Mouse (Mus musculus): ENCODE measurements around the gene 9030612E09Rik. TPM values are rescaled to one million over a fixed set of nuclear protein-coding genes. Genes with fewer than 3 reads are reported as not detected.
A peak's percentile ranks its signal among the peaks of the same experiment; 100 is the strongest.

9030612E09Rik gene
- polyA plus RNA-seq, 1 experiment: 0.22 TPM

DNA sequence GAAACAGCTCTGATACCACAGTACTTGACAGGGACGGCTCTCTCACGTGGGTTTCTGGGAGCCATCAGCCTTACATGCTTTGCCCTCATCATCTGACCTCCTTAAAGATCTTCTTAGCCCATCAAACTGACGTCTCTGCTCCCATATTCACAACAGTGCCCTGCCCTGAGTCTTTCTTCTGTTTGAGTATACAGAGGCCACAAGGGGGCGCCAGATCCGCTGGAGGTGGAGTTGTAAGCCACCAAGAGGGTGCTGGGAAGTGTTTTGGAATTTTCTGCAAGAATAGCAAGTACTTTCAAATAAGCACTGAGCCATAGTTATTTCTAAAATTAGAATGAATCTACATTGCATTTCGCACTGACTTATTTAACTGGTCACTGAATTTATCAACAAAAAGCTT is 37.4 kb downstream of the 9030612E09Rik start:
- no peaks in the 10 kb centered on the region for H3K79me3 ChIP-seq (ENCODE audit: low read depth)
- TF ChIP-seq CTCF (IDR thresholded peaks at IDR 0.05; ENCODE audit: control insufficient read depth, insufficient read depth, insufficient read length) (peak; percentile 1), MYOD1 (IDR thresholded peaks at IDR 0.05; ENCODE audit: control insufficient read depth, insufficient read length, low read depth) (no peak)
- H3K27me3 ChIP-seq (ENCODE audit: control insufficient read depth, insufficient read depth, insufficient read length): no peaks in the 10 kb centered on the region
- no peaks in the 10 kb centered on the region for H3K79me2 ChIP-seq (ENCODE audit: control insufficient read depth, insufficient read depth)
- H3K36me3 ChIP-seq (ENCODE audit: control insufficient read depth, insufficient read depth): no peaks in the 10 kb centered on the region
- H3ac ChIP-seq (ENCODE audit: control insufficient read depth, insufficient read length, low read depth): no peak overlapping the region
- no peak overlapping the region for H3K4me3 ChIP-seq (ENCODE audit: insufficient read depth, poor library complexity, severe bottlenecking)

DNA sequence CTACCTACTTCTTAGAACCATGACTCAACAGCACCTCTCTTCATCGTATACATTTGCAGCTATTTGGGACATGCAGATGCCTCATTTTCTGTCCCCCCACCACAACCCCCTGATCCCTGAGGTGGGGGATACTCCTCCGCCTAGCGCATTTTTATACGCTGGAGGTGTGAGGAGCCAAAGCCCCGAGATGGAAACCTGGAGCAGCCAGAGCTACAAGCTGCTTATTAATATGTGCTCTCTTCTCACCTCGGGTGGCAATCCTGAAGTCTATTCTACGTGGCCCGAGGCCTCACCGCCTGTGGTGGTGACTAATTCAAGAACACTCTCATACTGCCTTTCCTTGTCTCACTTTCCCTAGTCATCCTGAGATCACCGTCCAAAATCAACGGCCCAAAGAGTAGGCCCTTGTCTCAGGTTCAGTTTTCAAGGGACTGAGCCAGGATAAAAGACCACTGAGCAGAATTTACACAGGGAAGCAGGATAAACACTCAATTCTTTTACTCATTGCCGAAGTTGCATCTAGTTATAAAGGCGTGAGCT is 42.9 kb downstream of the 9030612E09Rik start:
- TF ChIP-seq MAX (IDR thresholded peaks at IDR 0.05): no peak
- no peak for TF ChIP-seq CTCF (IDR thresholded peaks at IDR 0.05; ENCODE audit: control insufficient read depth, insufficient read depth, insufficient read length)
- no peak for TF ChIP-seq MYOG (IDR thresholded peaks at IDR 0.05; ENCODE audit: control insufficient read depth, extremely low read depth, insufficient read length)
- no peak for TF ChIP-seq USF1 (IDR thresholded peaks at IDR 0.05; ENCODE audit: low read depth)
- no peak for TF ChIP-seq FOSL1 (IDR thresholded peaks at IDR 0.05; ENCODE audit: insufficient read depth, low read length, poor library complexity, severe bottlenecking)
- TF ChIP-seq MYOD1 (IDR thresholded peaks at IDR 0.05; ENCODE audit: control insufficient read depth, insufficient read length, low read depth): no peak
- no peak for TF ChIP-seq CEBPB (IDR thresholded peaks at IDR 0.05; ENCODE audit: low read depth)
- Histone ChIP-seq H3ac (ENCODE audit: control insufficient read depth, insufficient read length, low read depth) (no peak overlapping the region), H3K79me2 (ENCODE audit: control insufficient read depth, insufficient read depth) (peaks cover 23% of the 10 kb centered on the region), H3K4me3 (ENCODE audit: insufficient read depth, poor library complexity, severe bottlenecking) (no peak overlapping the region), H3K36me3 (ENCODE audit: control insufficient read depth, insufficient read depth) (no peaks in the 10 kb centered on the region), H3K27me3 (ENCODE audit: control insufficient read depth, insufficient read depth, insufficient read length) (no peaks in the 10 kb centered on the region), H3K79me3 (ENCODE audit: low read depth) (peaks cover 6% of the 10 kb centered on the region)

DNA sequence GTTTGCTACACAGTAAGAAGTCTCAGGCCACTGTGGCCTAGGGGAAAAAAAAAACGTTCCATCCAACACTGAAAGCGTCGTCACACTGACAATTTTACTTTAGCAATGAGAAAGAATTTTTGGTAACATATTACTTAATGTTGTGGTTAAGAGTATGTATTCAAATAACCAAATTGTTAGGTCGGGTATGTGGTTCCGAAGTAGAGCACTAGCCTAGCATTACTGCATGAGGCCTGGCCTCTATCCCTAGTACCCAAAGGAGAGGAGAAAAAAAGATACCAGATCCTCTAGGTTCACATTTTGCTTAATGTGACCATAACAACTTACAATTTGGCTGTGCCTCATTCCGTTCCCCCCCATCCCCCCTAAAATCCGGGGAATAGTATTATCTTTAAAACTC is 46.0 kb downstream of the 9030612E09Rik start:
- Histone ChIP-seq H3K36me3 (ENCODE audit: control insufficient read depth, insufficient read depth) (no peaks in the 10 kb centered on the region), H3ac (ENCODE audit: control insufficient read depth, insufficient read length, low read depth) (peak overlapping the region; percentile 91), H3K79me3 (ENCODE audit: low read depth) (peaks cover 15% of the 10 kb centered on the region), H3K27me3 (ENCODE audit: control insufficient read depth, insufficient read depth, insufficient read length) (no peaks in the 10 kb centered on the region), H3K79me2 (ENCODE audit: control insufficient read depth, insufficient read depth) (peaks cover 43% of the 10 kb centered on the region), H3K4me3 (ENCODE audit: insufficient read depth, poor library complexity, severe bottlenecking) (peak overlapping the region; percentile 89)
- TF ChIP-seq FOSL1 (IDR thresholded peaks at IDR 0.05; ENCODE audit: insufficient read depth, low read length, poor library complexity, severe bottlenecking): no peak
- TF ChIP-seq MYOG (IDR thresholded peaks at IDR 0.05; ENCODE audit: control insufficient read depth, extremely low read depth, insufficient read length): no peak
- TF ChIP-seq CEBPB (IDR thresholded peaks at IDR 0.05; ENCODE audit: low read depth): no peak
- no peak for TF ChIP-seq CTCF (IDR thresholded peaks at IDR 0.05; ENCODE audit: control insufficient read depth, insufficient read depth, insufficient read length)
- no peak for TF ChIP-seq MYOD1 (IDR thresholded peaks at IDR 0.05; ENCODE audit: control insufficient read depth, insufficient read length, low read depth)
- no peak for TF ChIP-seq MAX (IDR thresholded peaks at IDR 0.05)
- no peak for TF ChIP-seq USF1 (IDR thresholded peaks at IDR 0.05; ENCODE audit: low read depth)

DNA sequence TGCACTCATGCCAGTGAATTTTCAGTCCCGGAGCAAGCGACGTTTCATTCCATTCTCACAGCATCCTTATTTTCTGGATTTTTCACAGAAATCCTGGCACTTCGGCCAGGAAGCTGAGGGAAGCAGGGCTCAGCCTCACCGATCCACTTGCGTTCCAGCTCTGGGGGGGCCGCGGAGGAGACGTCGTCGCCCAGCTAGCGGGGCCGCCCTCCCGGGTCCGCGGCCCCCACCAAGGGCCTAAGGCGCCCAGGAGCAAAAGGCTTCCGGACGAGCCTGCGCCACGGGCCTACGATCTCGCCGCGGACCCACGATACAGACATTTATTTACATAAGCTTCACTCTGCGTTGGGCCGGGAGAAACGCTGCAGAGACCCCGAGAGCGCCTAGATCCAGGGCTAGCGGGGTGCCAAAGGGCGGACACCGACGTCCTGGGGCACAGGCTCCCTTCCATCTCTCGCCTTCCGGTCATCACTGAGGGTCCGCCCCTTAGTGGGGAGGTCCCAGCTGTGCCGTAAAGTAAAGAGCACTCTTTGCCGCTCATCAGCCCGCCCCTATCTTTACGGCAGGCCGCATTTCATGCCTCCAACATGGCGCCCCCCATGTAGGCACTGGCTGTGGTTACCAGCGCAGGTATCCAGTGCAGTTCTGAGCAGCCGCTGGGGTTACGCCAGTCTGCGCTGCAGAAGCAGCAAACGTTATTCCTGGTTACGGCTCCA is 46.6 kb downstream of the 9030612E09Rik start, which contains the start of gene Pdss2:
TSS of gene Pdss2 (plus strand) at position 577 of the 716 bp plus-strand sequence.
- TF ChIP-seq MYOG (IDR thresholded peaks at IDR 0.05; ENCODE audit: control insufficient read depth, extremely low read depth, insufficient read length): no peak
- TF ChIP-seq CEBPB (IDR thresholded peaks at IDR 0.05; ENCODE audit: low read depth): no peak
- TF ChIP-seq CTCF (IDR thresholded peaks at IDR 0.05; ENCODE audit: control insufficient read depth, insufficient read depth, insufficient read length): no peak
- no peak for TF ChIP-seq FOSL1 (IDR thresholded peaks at IDR 0.05; ENCODE audit: insufficient read depth, low read length, poor library complexity, severe bottlenecking)
- no peak for TF ChIP-seq MYOD1 (IDR thresholded peaks at IDR 0.05; ENCODE audit: control insufficient read depth, insufficient read length, low read depth)
- no peak for TF ChIP-seq USF1 (IDR thresholded peaks at IDR 0.05; ENCODE audit: low read depth)
- no peak for TF ChIP-seq MAX (IDR thresholded peaks at IDR 0.05)
- peak within 1 kb of the TSS; percentile 89 for H3K4me3 ChIP-seq (ENCODE audit: insufficient read depth, poor library complexity, severe bottlenecking)
- H3K27me3 ChIP-seq (ENCODE audit: control insufficient read depth, insufficient read depth, insufficient read length): no peaks in the 10 kb centered on the region
- H3K79me3 ChIP-seq (ENCODE audit: low read depth): peaks cover 15% of the 10 kb centered on the region
- H3K79me2 ChIP-seq (ENCODE audit: control insufficient read depth, insufficient read depth): peaks cover 48% of the 10 kb centered on the region
- no peaks in the 10 kb centered on the region for H3K36me3 ChIP-seq (ENCODE audit: control insufficient read depth, insufficient read depth)
- H3ac ChIP-seq (ENCODE audit: control insufficient read depth, insufficient read length, low read depth): peak within 1 kb of the TSS; percentile 91

DNA sequence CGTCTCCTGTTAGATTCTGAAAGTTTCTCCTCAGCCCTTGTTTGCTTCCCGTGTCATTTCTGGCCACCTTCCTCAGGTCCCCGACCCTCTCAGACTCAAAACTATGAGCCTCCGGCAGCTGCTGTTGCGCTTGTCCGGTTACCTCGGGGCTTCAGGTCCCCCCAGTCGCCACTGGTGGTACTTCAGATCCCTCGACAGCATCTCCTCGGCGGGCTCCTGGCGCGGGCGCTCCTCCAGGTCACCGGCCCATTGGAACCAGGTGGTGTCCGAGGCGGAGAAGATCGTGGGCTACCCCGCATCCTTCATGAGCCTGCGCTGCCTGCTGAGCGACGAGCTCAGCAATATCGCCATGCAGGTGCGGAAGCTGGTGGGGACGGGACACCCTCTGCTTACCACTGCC is 47.2 kb downstream of the 9030612E09Rik start:
- no peak for TF ChIP-seq FOSL1 (IDR thresholded peaks at IDR 0.05; ENCODE audit: insufficient read depth, low read length, poor library complexity, severe bottlenecking)
- no peak for TF ChIP-seq CEBPB (IDR thresholded peaks at IDR 0.05; ENCODE audit: low read depth)
- no peak for TF ChIP-seq MAX (IDR thresholded peaks at IDR 0.05)
- TF ChIP-seq MYOG (IDR thresholded peaks at IDR 0.05; ENCODE audit: control insufficient read depth, extremely low read depth, insufficient read length): no peak
- TF ChIP-seq MYOD1 (IDR thresholded peaks at IDR 0.05; ENCODE audit: control insufficient read depth, insufficient read length, low read depth): no peak
- TF ChIP-seq CTCF (IDR thresholded peaks at IDR 0.05; ENCODE audit: control insufficient read depth, insufficient read depth, insufficient read length): no peak
- TF ChIP-seq USF1 (IDR thresholded peaks at IDR 0.05; ENCODE audit: low read depth): no peak
- no peaks in the 10 kb centered on the region for H3K27me3 ChIP-seq (ENCODE audit: control insufficient read depth, insufficient read depth, insufficient read length)
- peaks cover 17% of the 10 kb centered on the region for H3K79me3 ChIP-seq (ENCODE audit: low read depth)
- peak overlapping the region; percentile 48 for H3ac ChIP-seq (ENCODE audit: control insufficient read depth, insufficient read length, low read depth)
- no peaks in the 10 kb centered on the region for H3K36me3 ChIP-seq (ENCODE audit: control insufficient read depth, insufficient read depth)
- H3K79me2 ChIP-seq (ENCODE audit: control insufficient read depth, insufficient read depth): peaks cover 48% of the 10 kb centered on the region
- peak overlapping the region; percentile 89 for H3K4me3 ChIP-seq (ENCODE audit: insufficient read depth, poor library complexity, severe bottlenecking)

All from C2C12 (cell line).